13 mouse cellular contexts compared by ENCODE assay signal in genomic region chr1:186413886-186414245, GRCm38 (mm10).
DNase-seq lines count a peak whose midpoint lies in the region; ATAC-seq and TF ChIP-seq lines count a peak whose summit lies in the region.
"Had no signal": no experiment of that assay in that cellular context is flagged by ENCODE, and none has a peak within 500 bp of the region (broad histone marks: within the 10 kb centered on the region; RNA-seq: fewer than 3 reads in every experiment).

No protein-coding gene starts in this region.

- H3K9me3 ChIP-seq in stomach, embryonic 14.5 days (ENCODE audit: control insufficient read depth, low read depth, low read length) = no peaks in the 10 kb centered on the region
- H3K9me3 ChIP-seq in stomach, postnatal 0 days (ENCODE audit: control insufficient read depth, low read length) = no peaks in the 10 kb centered on the region
- H3K9me3 ChIP-seq in limb, embryonic 13.5 days = no peaks in the 10 kb centered on the region
- H3K9me3 ChIP-seq: forebrain, embryonic 12.5 days; hindbrain, embryonic 13.5 days; midbrain, embryonic 10.5 days had no signal

- no peak for TF ChIP-seq EP300 in stomach, postnatal 0 days (optimal IDR thresholded peaks at IDR 0.05)

- H3K4me1 ChIP-seq in stomach, embryonic 14.5 days (ENCODE audit: control insufficient read depth, insufficient read depth, low read length) = peaks cover 19% of the 10 kb centered on the region
- H3K4me1 ChIP-seq in stomach, postnatal 0 days (replicated peaks; ENCODE audit: control insufficient read depth, insufficient read depth) = no peaks in the 10 kb centered on the region
- peaks cover 37% of the 10 kb centered on the region for H3K4me1 ChIP-seq in limb, embryonic 13.5 days

- no peaks in the 10 kb centered on the region for H3K27me3 ChIP-seq in stomach, embryonic 14.5 days (ENCODE audit: control insufficient read depth, insufficient read depth, low read length)
- no peaks in the 10 kb centered on the region for H3K27me3 ChIP-seq in stomach, postnatal 0 days (ENCODE audit: control insufficient read depth, insufficient read depth, low read length)
- H3K27me3 ChIP-seq in limb, embryonic 13.5 days = no peaks in the 10 kb centered on the region
- H3K27me3 ChIP-seq: forebrain, embryonic 12.5 days; hindbrain, embryonic 13.5 days had no signal

- DNase-seq in gastrocnemius, adult 18-20 months (ENCODE audit: low spot score) = peak; percentile 63
- DNase-seq in gastrocnemius, postnatal 4 days (ENCODE audit: low spot score in 2 of 2) = no peak
- no peak for DNase-seq in stomach, postnatal 0 days (ENCODE audit: low spot score)
- no peak for DNase-seq in T-cell, adult 2 months (ENCODE audit: low spot score)
- DNase-seq in cerebellum, adult 11 months = no peak
- DNase-seq in adrenal gland, adult 2 months = no peak
- DNase-seq: kidney, adult 9 months; liver, postnatal 0 days had no signal

- H3K4me3 ChIP-seq in stomach, embryonic 14.5 days (ENCODE audit: low read depth, low read length) = no peak overlapping the region
- H3K4me3 ChIP-seq in stomach, postnatal 0 days (ENCODE audit: low read depth, low read length) = no peak overlapping the region
- H3K4me3 ChIP-seq in limb, embryonic 13.5 days = no peak overlapping the region
- H3K4me3 ChIP-seq: forebrain, embryonic 12.5 days; hindbrain, embryonic 13.5 days; midbrain, embryonic 10.5 days had no signal

- no peak overlapping the region for H3K4me2 ChIP-seq in stomach, embryonic 14.5 days (replicated peaks; ENCODE audit: low read depth, low read length)
- H3K4me2 ChIP-seq in stomach, postnatal 0 days (replicated peaks; ENCODE audit: low read depth) = no peak overlapping the region
- H3K4me2 ChIP-seq in limb, embryonic 13.5 days (replicated peaks) = 0 out of 2 replicates have a peak overlapping the region, but pooled peaks have one; percentile 12
- H3K4me2 ChIP-seq: forebrain, embryonic 12.5 days; hindbrain, embryonic 13.5 days had no signal

- H3K9ac ChIP-seq in stomach, embryonic 14.5 days (replicated peaks; ENCODE audit: low read depth, low read length) = no peak overlapping the region
- H3K9ac ChIP-seq in stomach, postnatal 0 days (ENCODE audit: low read length) = no peak overlapping the region
- H3K9ac ChIP-seq in limb, embryonic 13.5 days = no peak overlapping the region
- H3K9ac ChIP-seq: forebrain, embryonic 12.5 days; hindbrain, embryonic 13.5 days; liver, postnatal 0 days had no signal

- no peak for TF ChIP-seq CTCF in stomach, postnatal 0 days (IDR thresholded peaks at IDR 0.05; ENCODE audit: low read depth)

- ATAC-seq in stomach, embryonic 14.5 days (ENCODE audit: insufficient number of reproducible peaks, insufficient read depth, low FRiP score, low read depth) = no peak
- ATAC-seq in stomach, postnatal 0 days (ENCODE audit: low FRiP score, low TSS enrichment) = no peak; the same call in 1 of the 2 replicates
- no peak; the same call in 1 of the 2 replicates for ATAC-seq in limb, embryonic 13.5 days (ENCODE audit: low FRiP score, low read depth)
- ATAC-seq: liver, postnatal 0 days had no signal

- peak overlapping the region; percentile 77; the same call in 1 of the 2 replicates for H3K27ac ChIP-seq in stomach, embryonic 14.5 days (ENCODE audit: low read length)
- no peak overlapping the region; the same call in 1 of the 2 replicates for H3K27ac ChIP-seq in stomach, postnatal 0 days (replicated peaks)
- peak overlapping the region; percentile 69; the same call in 1 of the 2 replicates for H3K27ac ChIP-seq in limb, embryonic 13.5 days
- H3K27ac ChIP-seq: forebrain, embryonic 12.5 days; hindbrain, embryonic 13.5 days; midbrain, embryonic 10.5 days had no signal

- H3K36me3 ChIP-seq in stomach, embryonic 14.5 days (ENCODE audit: control insufficient read depth, insufficient read depth, low read length) = no peaks in the 10 kb centered on the region
- no peaks in the 10 kb centered on the region for H3K36me3 ChIP-seq in stomach, postnatal 0 days (ENCODE audit: control insufficient read depth, insufficient read depth, low read length)
- no peaks in the 10 kb centered on the region for H3K36me3 ChIP-seq in limb, embryonic 13.5 days
- H3K36me3 ChIP-seq: forebrain, embryonic 12.5 days; hindbrain, embryonic 13.5 days; midbrain, embryonic 10.5 days had no signal

- 65% methylated on average over 6 of the region's 6 CpGs for WGBS in stomach, embryonic 14.5 days
- 66% methylated on average over 6 of the region's 6 CpGs for WGBS in stomach, postnatal 0 days
- WGBS in limb, embryonic 13.5 days = 68% methylated on average over 6 of the region's 6 CpGs
